Mouse (Mus musculus) forebrain, embryonic 10.5 days (tissue): ENCODE data around the gene Fto. TPM values are rescaled to one million over a fixed set of nuclear protein-coding genes. Genes with fewer than 3 reads are reported as not detected.
A peak's percentile ranks its signal among the peaks of the same experiment; 100 is the strongest.

Source experiments
- DNase-seq: peaks from one replicate; pipeline ENCODE4 v3.0.0-alpha.2; 2017; ENCODE audit warnings: low spot score; ENCODE audit errors: extremely low spot score
- H3K27ac ChIP-seq: fragments of 300-500 bp; sonication (generic); 2 replicates; pipeline ENCODE4 v1.5.1; 2016; ENCODE audit warnings: mild to moderate bottlenecking
- H3K27me3 ChIP-seq: fragments of 300-500 bp; sonication (generic); 2 replicates; pipeline ENCODE4 v1.6.1; 2016; ENCODE audit warnings: mild to moderate bottlenecking; ENCODE audit not compliant: poor library complexity, severe bottlenecking
- H3K36me3 ChIP-seq: fragments of 300-500 bp; sonication (generic); replicated peaks from 2 replicates; pipeline ENCODE4 v1.6.1; 2016; ENCODE audit warnings: mild to moderate bottlenecking, moderate library complexity
- H3K4me1 ChIP-seq: fragments of 300-500 bp; sonication (generic); 2 replicates; pipeline ENCODE4 v1.6.1; 2016
- H3K4me3 ChIP-seq: fragments of 300-500 bp; sonication (generic); 2 replicates; pipeline ENCODE4 v1.5.1; 2016; ENCODE audit warnings: mild to moderate bottlenecking, moderate library complexity
- H3K9me3 ChIP-seq: fragments of 300-500 bp; sonication (generic); 2 replicates; pipeline ENCODE4 v1.6.1; 2016; ENCODE audit warnings: mild to moderate bottlenecking, moderate library complexity
- WGBS: fragments of 180-500 bp; shearing (Covaris S2); methylation state at CpG from one replicate; pipeline ENCODE4 v1.1.7; 2016; 5-methylcytosine and 5-hydroxymethylcytosine counted together
- polyA plus RNA-seq: library from polyadenylated mRNA; unstranded; fragments of >200 nt; fragmentation: Nextera tagmentation; extraction: Ambion mirVana; gene quantifications from 2 replicates; pipeline ENCODE4 v1.2.1, GENCODE M21; 2016

The Fto gene
- polyA plus RNA-seq, 1 experiment from 2014 or later, result 88.3 TPM

- no peak for DNase-seq
- Histone ChIP-seq H3K4me1 (peaks cover 51% of the 10 kb centered on the region), H3K36me3 (peaks cover 32% of the 10 kb centered on the region), H3K27ac (peak overlapping the region; percentile 63; the same call in 1 of the 2 replicates), H3K27me3 (no peaks in the 10 kb centered on the region), H3K9me3 (no peaks in the 10 kb centered on the region), H3K4me3 (no peak overlapping the region)
- WGBS, result 84% methylated on average over 9 of the region's 9 CpGs
Measured at GRCm38 (mm10) chr8:91329056-91329455, 15.7 kb downstream of the Fto start.

- peak overlapping the region; percentile 63; the same call in 1 of the 2 replicates for H3K27ac ChIP-seq
- H3K4me3 ChIP-seq, result no peak overlapping the region
- H3K36me3 ChIP-seq, result peaks cover 31% of the 10 kb centered on the region
- no peaks in the 10 kb centered on the region for H3K27me3 ChIP-seq
- H3K9me3 ChIP-seq, result no peaks in the 10 kb centered on the region; the same call in 1 of the 2 replicates
- DNase-seq, result no peak
- peaks cover 47% of the 10 kb centered on the region for H3K4me1 ChIP-seq
- 49% methylated on average over 6 of the region's 6 CpGs for WGBS
Measured at GRCm38 (mm10) chr8:91329461-91329850, 16.1 kb downstream of the Fto start.

GRCm38 (mm10) chr8:91338389-91339154, 25.2 kb downstream of the Fto start:
- Histone ChIP-seq H3K27me3 (no peaks in the 10 kb centered on the region), H3K27ac (no peak overlapping the region), H3K36me3 (peaks cover 13% of the 10 kb centered on the region; the same call in 1 of the 2 replicates), H3K4me3 (no peak overlapping the region), H3K4me1 (peaks cover 20% of the 10 kb centered on the region), H3K9me3 (peaks cover 16% of the 10 kb centered on the region; the same call in 1 of the 2 replicates)
- DNase-seq, result no peak
- WGBS, result 94% methylated on average over 6 of the region's 6 CpGs

GRCm38 (mm10) chr8:91339651-91340050, 26.3 kb downstream of the Fto start:
- Histone ChIP-seq H3K27ac (no peak overlapping the region), H3K9me3 (peaks cover 16% of the 10 kb centered on the region; the same call in 1 of the 2 replicates), H3K4me1 (peaks cover 20% of the 10 kb centered on the region), H3K4me3 (no peak overlapping the region), H3K36me3 (peaks cover 10% of the 10 kb centered on the region; the same call in 1 of the 2 replicates), H3K27me3 (no peaks in the 10 kb centered on the region)
- 90% methylated on average over 8 of the region's 8 CpGs for WGBS
- no peak for DNase-seq

- Histone ChIP-seq H3K9me3 (peaks cover 15% of the 10 kb centered on the region; the same call in 1 of the 2 replicates), H3K27me3 (no peaks in the 10 kb centered on the region), H3K4me1 (peaks cover 20% of the 10 kb centered on the region), H3K36me3 (0 out of 2 replicates have a peak, but pooled peaks cover 8% of the 10 kb centered on the region), H3K27ac (no peak overlapping the region), H3K4me3 (no peak overlapping the region)
- WGBS, result 90% methylated on average over 1 of the region's 1 CpGs
- DNase-seq, result no peak
Measured at GRCm38 (mm10) chr8:91340746-91341145, 27.4 kb downstream of the Fto start.

- H3K4me1 ChIP-seq, result peaks cover 24% of the 10 kb centered on the region
- H3K27ac ChIP-seq, result no peak overlapping the region
- H3K27me3 ChIP-seq, result no peaks in the 10 kb centered on the region
- WGBS, result 21% methylated on average over 5 of the region's 5 CpGs
- no peak overlapping the region for H3K4me3 ChIP-seq
- H3K9me3 ChIP-seq, result peaks cover 3% of the 10 kb centered on the region; the same call in 1 of the 2 replicates
- H3K36me3 ChIP-seq, result peaks cover 8% of the 10 kb centered on the region; the same call in 1 of the 2 replicates
- DNase-seq, result no peak
Measured at GRCm38 (mm10) chr8:91342196-91342595, 28.9 kb downstream of the Fto start.

- H3K9me3 ChIP-seq, result no peaks in the 10 kb centered on the region
- peaks cover 25% of the 10 kb centered on the region for H3K4me1 ChIP-seq
- DNase-seq, result no peak
- H3K36me3 ChIP-seq, result peaks cover 4% of the 10 kb centered on the region; the same call in 1 of the 2 replicates
- no peak overlapping the region for H3K27ac ChIP-seq
- no peak overlapping the region for H3K4me3 ChIP-seq
- WGBS, result 92% methylated on average over 5 of the region's 5 CpGs
- H3K27me3 ChIP-seq, result no peaks in the 10 kb centered on the region
Measured at GRCm38 (mm10) chr8:91342798-91343197, 29.5 kb downstream of the Fto start.

- Histone ChIP-seq H3K36me3 (peaks cover 3% of the 10 kb centered on the region), H3K4me3 (no peak overlapping the region), H3K4me1 (peaks cover 21% of the 10 kb centered on the region), H3K27me3 (no peaks in the 10 kb centered on the region), H3K27ac (no peak overlapping the region), H3K9me3 (no peaks in the 10 kb centered on the region)
- no peak for DNase-seq
- 95% methylated on average over 11 of the region's 11 CpGs for WGBS
Measured at GRCm38 (mm10) chr8:91344659-91345058, 31.3 kb downstream of the Fto start.

GRCm38 (mm10) chr8:91347146-91347545, 33.8 kb downstream of the Fto start:
- H3K4me3 ChIP-seq, result no peak overlapping the region
- no peak overlapping the region for H3K27ac ChIP-seq
- H3K4me1 ChIP-seq, result peaks cover 12% of the 10 kb centered on the region
- H3K27me3 ChIP-seq, result no peaks in the 10 kb centered on the region
- peaks cover 12% of the 10 kb centered on the region for H3K36me3 ChIP-seq
- H3K9me3 ChIP-seq, result no peaks in the 10 kb centered on the region
- WGBS, result 90% methylated on average over 10 of the region's 10 CpGs
- DNase-seq, result no peak

- Histone ChIP-seq H3K9me3 (no peaks in the 10 kb centered on the region), H3K27me3 (no peaks in the 10 kb centered on the region), H3K4me3 (no peak overlapping the region), H3K27ac (no peak overlapping the region), H3K4me1 (peaks cover 8% of the 10 kb centered on the region), H3K36me3 (peaks cover 12% of the 10 kb centered on the region)
- WGBS, result 95% methylated on average over 6 of the region's 6 CpGs
- no peak for DNase-seq
Measured at GRCm38 (mm10) chr8:91347595-91347994, 34.3 kb downstream of the Fto start.

GRCm38 (mm10) chr8:91349816-91350215, 36.5 kb downstream of the Fto start:
- no peaks in the 10 kb centered on the region for H3K27me3 ChIP-seq
- peaks cover 9% of the 10 kb centered on the region for H3K4me1 ChIP-seq
- WGBS, result 96% methylated on average over 7 of the region's 7 CpGs
- peaks cover 12% of the 10 kb centered on the region for H3K36me3 ChIP-seq
- H3K9me3 ChIP-seq, result no peaks in the 10 kb centered on the region
- H3K27ac ChIP-seq, result no peak overlapping the region
- DNase-seq, result no peak
- no peak overlapping the region for H3K4me3 ChIP-seq

- H3K9me3 ChIP-seq, result no peaks in the 10 kb centered on the region
- no peak overlapping the region for H3K4me3 ChIP-seq
- H3K27me3 ChIP-seq, result no peaks in the 10 kb centered on the region
- WGBS, result 86% methylated on average over 7 of the region's 7 CpGs
- no peak for DNase-seq
- H3K27ac ChIP-seq, result no peak overlapping the region
- peaks cover 17% of the 10 kb centered on the region for H3K4me1 ChIP-seq
- peaks cover 12% of the 10 kb centered on the region for H3K36me3 ChIP-seq
Measured at GRCm38 (mm10) chr8:91350628-91351027, 37.3 kb downstream of the Fto start.

- peaks cover 12% of the 10 kb centered on the region for H3K36me3 ChIP-seq
- WGBS, result 94% methylated on average over 3 of the region's 3 CpGs
- DNase-seq, result no peak
- peaks cover 18% of the 10 kb centered on the region for H3K4me1 ChIP-seq
- no peaks in the 10 kb centered on the region for H3K9me3 ChIP-seq
- H3K27ac ChIP-seq, result no peak overlapping the region
- H3K27me3 ChIP-seq, result no peaks in the 10 kb centered on the region
- H3K4me3 ChIP-seq, result no peak overlapping the region
Measured at GRCm38 (mm10) chr8:91352598-91352997, 39.3 kb downstream of the Fto start.
